Mouse (Mus musculus) liver, embryonic 11.5 days (tissue): ENCODE measurements around the gene Med24. TPM values are rescaled to one million over a fixed set of nuclear protein-coding genes. Genes with fewer than 3 reads are reported as not detected.
"Not testable (repeated sequence)": the region's sequence is repeated elsewhere in the genome, so short reads cannot be mapped to it uniquely, and the experiment has no call there.

Experiments used
- ATAC-seq: fragments of 200-750 bp; cut with Nextera tagmentation; replicated peaks from 2 replicates; pipeline ENCODE4 v1.8.0; 2017; ENCODE audit warnings: moderate number of reproducible peaks, mild to moderate bottlenecking, moderate TSS enrichment, moderate library complexity; ENCODE audit not compliant: low FRiP score
- DNase-seq: peaks from one replicate; pipeline ENCODE4 v3.0.0-alpha.2; 2017; ENCODE audit warnings: low spot score
- H3K27ac ChIP-seq: fragments of 300-500 bp; sonication (generic); 2 replicates; pipeline ENCODE4 v1.5.1; 2014; ENCODE audit warnings: mild to moderate bottlenecking, low read depth, low read length, control low read depth
- H3K27me3 ChIP-seq: fragments of 300-500 bp; sonication (generic); replicated peaks from 2 replicates; pipeline ENCODE4 v1.6.1; 2014; ENCODE audit warnings: low read length, mixed read lengths; ENCODE audit not compliant: control insufficient read depth, insufficient read depth
- H3K36me3 ChIP-seq: fragments of 300-500 bp; sonication (generic); 2 replicates; pipeline ENCODE4 v1.6.1; 2014; ENCODE audit warnings: mild to moderate bottlenecking, low read length, moderate library complexity, mixed read lengths; ENCODE audit not compliant: control insufficient read depth, insufficient read depth
- H3K4me1 ChIP-seq: fragments of 300-500 bp; sonication (generic); replicated peaks from 2 replicates; pipeline ENCODE4 v1.6.1; 2014; ENCODE audit warnings: low read length, mixed read lengths; ENCODE audit not compliant: control insufficient read depth, insufficient read depth
- H3K4me2 ChIP-seq: fragments of 300-500 bp; sonication (generic); 2 replicates; pipeline ENCODE4 v1.6.1; 2014; ENCODE audit warnings: mild to moderate bottlenecking, control low read depth, moderate library complexity
- H3K4me3 ChIP-seq: fragments of 300-500 bp; sonication (generic); 2 replicates; pipeline ENCODE4 v1.5.1; 2014; ENCODE audit warnings: low read depth, low read length, control low read depth
- H3K9ac ChIP-seq: fragments of 300-500 bp; sonication (generic); 2 replicates; pipeline ENCODE4 v1.6.1; 2014; ENCODE audit warnings: low read depth, low read length, control low read depth
- H3K9me3 ChIP-seq: fragments of 300-500 bp; sonication (generic); 2 replicates; pipeline ENCODE4 v1.6.1; 2016; ENCODE audit warnings: low read length, inconsistent platforms, mixed read lengths; ENCODE audit not compliant: control insufficient read depth
- WGBS: fragments of 180-500 bp; shearing (Covaris S2); extraction: QIAGEN DNeasy Blood & Tissue Kit; methylation state at CpG from one replicate; pipeline ENCODE4 v1.1.7; 2014; 5-methylcytosine and 5-hydroxymethylcytosine counted together
- polyA plus RNA-seq: library from polyadenylated mRNA; unstranded; fragments of >200 nt; fragmentation: Nextera tagmentation; extraction: Ambion mirVana; gene quantifications from 2 replicates; pipeline ENCODE4 v1.2.1, GENCODE M21; 2014

The Med24 gene
- polyA plus RNA-seq, 1 experiment from 2014 or later = 61.9 TPM

DNA sequence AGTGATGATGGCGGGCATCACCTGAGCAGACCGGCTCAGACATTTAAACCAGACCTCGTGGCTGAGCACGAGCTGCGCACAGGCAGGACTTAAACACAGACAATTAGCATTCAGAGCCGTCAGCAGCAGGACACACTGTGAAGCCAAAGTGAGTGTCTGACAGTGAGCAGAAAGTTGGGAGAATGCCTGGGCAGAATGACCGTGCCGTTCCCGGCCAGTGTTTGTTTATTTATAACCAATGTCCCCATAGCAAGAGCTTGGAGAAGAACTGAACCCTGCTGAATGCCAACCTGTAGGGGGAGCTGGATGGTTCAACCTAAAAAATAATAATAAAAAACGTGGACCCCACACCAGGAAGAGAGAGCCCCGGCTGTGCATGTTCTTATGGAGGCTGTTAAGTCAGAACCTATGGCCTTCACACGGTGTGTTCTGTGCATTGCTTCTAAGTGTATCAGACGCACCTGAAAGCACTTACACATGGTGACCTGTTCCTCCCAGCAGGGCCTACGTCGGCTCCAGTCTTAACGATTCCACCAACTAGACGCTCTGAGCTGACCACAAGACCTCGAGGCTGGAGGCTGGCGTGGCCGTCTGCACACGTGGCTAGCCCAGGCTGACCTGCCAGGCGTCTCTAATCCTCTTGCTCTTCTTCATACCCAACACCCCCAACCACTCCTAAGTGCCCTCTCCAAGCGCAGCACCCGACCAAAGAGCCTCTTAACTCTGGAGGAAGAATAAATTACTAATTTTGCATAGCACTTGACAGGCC, 7.6 kb downstream of the Med24 start:
- H3K27ac ChIP-seq = no peak overlapping the region
- ATAC-seq (no peak), DNase-seq (no peak)
- no peaks in the 10 kb centered on the region for H3K27me3 ChIP-seq
- no peak overlapping the region for H3K4me2 ChIP-seq
- H3K4me3 ChIP-seq = no peak overlapping the region
- H3K9me3 ChIP-seq = no peaks in the 10 kb centered on the region
- 68% methylated on average over 24 of the region's 24 CpGs for WGBS
- no peaks in the 10 kb centered on the region for H3K4me1 ChIP-seq
- no peak overlapping the region for H3K9ac ChIP-seq
- peaks cover 10% of the 10 kb centered on the region for H3K36me3 ChIP-seq

DNA sequence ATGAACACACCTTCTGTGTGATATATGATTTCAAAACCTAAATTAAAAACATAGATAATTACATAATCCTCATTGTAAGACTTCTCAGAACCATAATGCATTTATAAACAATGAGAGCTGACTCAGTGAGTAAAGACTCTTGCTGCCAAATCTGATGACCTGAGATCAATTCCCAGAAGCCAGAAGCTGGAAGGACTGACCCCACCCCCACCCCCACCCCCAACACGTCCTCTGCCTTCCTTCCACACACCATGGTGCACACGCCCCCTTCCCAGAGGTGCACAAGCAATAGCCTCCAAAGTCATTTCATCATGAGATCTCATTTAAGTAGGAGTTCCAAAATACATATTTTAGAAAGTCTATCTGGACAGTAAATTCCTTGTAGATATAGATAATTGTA, 8.5 kb downstream of the Med24 start:
- H3K27ac ChIP-seq = no peak overlapping the region
- H3K4me2 ChIP-seq = no peak overlapping the region
- H3K4me3 ChIP-seq = no peak overlapping the region
- no peak overlapping the region for H3K9ac ChIP-seq
- 70% methylated on average over 2 of the region's 2 CpGs for WGBS
- no peak for DNase-seq
- H3K36me3 ChIP-seq = peaks cover 11% of the 10 kb centered on the region
- H3K27me3 ChIP-seq = no peaks in the 10 kb centered on the region
- no peaks in the 10 kb centered on the region for H3K9me3 ChIP-seq
- no peak for ATAC-seq
- H3K4me1 ChIP-seq = no peaks in the 10 kb centered on the region

DNA sequence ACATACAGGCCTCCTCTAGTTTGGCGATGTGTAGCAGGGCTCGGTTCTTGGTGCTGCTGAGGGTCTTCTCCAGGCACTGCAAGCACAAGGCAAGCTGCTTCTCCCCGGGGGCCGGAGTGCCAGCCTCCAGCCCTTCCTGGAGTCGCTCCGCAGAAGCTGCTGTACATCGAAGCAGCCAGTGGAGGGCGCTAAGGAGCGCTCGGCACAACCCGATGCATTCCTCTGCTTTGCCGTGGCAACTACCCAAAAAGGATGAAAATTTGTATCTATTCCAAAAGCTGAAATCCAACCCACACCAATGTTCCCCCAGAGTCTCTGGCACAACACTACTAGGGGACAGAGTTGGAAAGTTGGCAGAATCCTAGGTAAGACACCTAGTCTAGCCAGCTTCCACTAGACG, 11.3 kb downstream of the Med24 start:
- peaks cover 26% of the 10 kb centered on the region for H3K36me3 ChIP-seq
- H3K27ac ChIP-seq = no peak overlapping the region
- no peak overlapping the region for H3K4me3 ChIP-seq
- H3K4me1 ChIP-seq = no peaks in the 10 kb centered on the region
- ATAC-seq = no peak
- H3K9me3 ChIP-seq = no peaks in the 10 kb centered on the region
- 31% methylated on average over 13 of the region's 13 CpGs for WGBS
- H3K27me3 ChIP-seq = no peaks in the 10 kb centered on the region
- no peak overlapping the region for H3K4me2 ChIP-seq
- H3K9ac ChIP-seq = no peak overlapping the region
- peak; percentile 60 for DNase-seq

- H3K36me3 ChIP-seq = peaks cover 29% of the 10 kb centered on the region
- no peak for ATAC-seq
- 87% methylated on average over 9 of the region's 9 CpGs for WGBS
- H3K4me3 ChIP-seq = no peak overlapping the region
- H3K27me3 ChIP-seq = no peaks in the 10 kb centered on the region
- no peak overlapping the region for H3K4me2 ChIP-seq
- H3K27ac ChIP-seq = no peak overlapping the region
- H3K9me3 ChIP-seq = no peaks in the 10 kb centered on the region
- H3K4me1 ChIP-seq = peaks cover 6% of the 10 kb centered on the region; the same call in 1 of the 2 replicates
- DNase-seq = no peak
- H3K9ac ChIP-seq = no peak overlapping the region
These were observed 13.3 kb downstream of the Med24 start for GRCm38 (mm10) chr11:98715946-98716345.

GRCm38 (mm10) chr11:98713703-98714102, 15.5 kb downstream of the Med24 start:
- no peak for ATAC-seq
- WGBS = 83% methylated on average over 12 of the region's 12 CpGs
- Histone ChIP-seq H3K27me3 (no peaks in the 10 kb centered on the region), H3K27ac (no peak overlapping the region), H3K4me1 (peaks cover 20% of the 10 kb centered on the region), H3K9me3 (no peaks in the 10 kb centered on the region), H3K36me3 (peaks cover 41% of the 10 kb centered on the region), H3K9ac (no peak overlapping the region), H3K4me3 (no peak overlapping the region), H3K4me2 (no peak overlapping the region)
- DNase-seq = no peak

DNA sequence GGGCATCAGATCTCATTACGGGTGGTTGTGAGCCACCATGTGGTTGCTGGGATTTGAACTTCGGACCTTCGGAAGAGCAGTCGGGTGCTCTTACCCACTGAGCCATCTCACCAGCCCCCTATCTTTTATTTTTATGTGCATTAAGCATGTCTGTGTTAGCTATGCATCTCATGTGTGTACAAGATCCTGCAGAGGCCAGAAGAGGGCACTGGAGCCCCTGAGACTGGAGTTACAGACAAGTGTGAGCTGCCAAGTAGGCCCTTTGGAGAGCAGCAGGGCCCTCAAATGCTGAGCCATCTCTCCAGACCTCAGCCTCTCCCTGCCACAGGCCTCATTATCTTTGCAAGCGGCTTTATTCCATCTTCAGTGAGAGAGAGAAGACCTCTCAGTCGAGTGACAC, 17.2 kb downstream of the Med24 start:
- H3K4me3 ChIP-seq, H3K27me3 ChIP-seq, H3K9ac ChIP-seq, DNase-seq, H3K9me3 ChIP-seq, H3K27ac ChIP-seq, H3K4me2 ChIP-seq: not testable (repeated sequence)
- 78% methylated on average over 6 of the region's 6 CpGs for WGBS
- peaks cover 20% of the 10 kb centered on the region for H3K4me1 ChIP-seq
- 0 out of 2 replicates have a peak, but pooled peaks have one; percentile 42 for ATAC-seq
- H3K36me3 ChIP-seq = peaks cover 40% of the 10 kb centered on the region

GRCm38 (mm10) chr11:98711046-98711434, 18.2 kb downstream of the Med24 start:
- H3K36me3 ChIP-seq = peaks cover 45% of the 10 kb centered on the region
- no peak overlapping the region for H3K27ac ChIP-seq
- peaks cover 20% of the 10 kb centered on the region for H3K4me1 ChIP-seq
- H3K9me3 ChIP-seq = no peaks in the 10 kb centered on the region
- WGBS = 56% methylated on average over 4 of the region's 4 CpGs
- DNase-seq (no peak), ATAC-seq (no peak)
- no peak overlapping the region for H3K9ac ChIP-seq
- H3K4me3 ChIP-seq = no peak overlapping the region
- H3K4me2 ChIP-seq = no peak overlapping the region
- H3K27me3 ChIP-seq = no peaks in the 10 kb centered on the region

GRCm38 (mm10) chr11:98710416-98711045, 18.7 kb downstream of the Med24 start:
- DNase-seq = peak; percentile 80
- 37% methylated on average over 12 of the region's 12 CpGs for WGBS
- no peaks in the 10 kb centered on the region for H3K9me3 ChIP-seq

More at GRCm38 (mm10) chr11:98710416-98711045, 18.7 kb downstream of the Med24 start:
- Histone ChIP-seq H3K9ac (no peak overlapping the region), H3K27me3 (no peaks in the 10 kb centered on the region), H3K27ac (no peak overlapping the region), H3K4me3 (no peak overlapping the region), H3K4me2 (no peak overlapping the region), H3K4me1 (peaks cover 20% of the 10 kb centered on the region), H3K36me3 (peaks cover 43% of the 10 kb centered on the region)
- ATAC-seq = peak; percentile 51
